Mouse (Mus musculus) heart, postnatal 0 days (tissue): ENCODE results near the gene Pcna.

ENCODE experiments used
- CTCF ChIP-seq: IDR thresholded peaks from 2 replicates; pipeline ENCODE4 v1.5.1; 2016; ENCODE audit warnings: antibody characterized with exemption, control low read depth, low read depth
- EP300 ChIP-seq: IDR thresholded peaks from 2 replicates; pipeline ENCODE4 v1.6.1; 2016; ENCODE audit warnings: antibody characterized with exemption, low read depth

DNA sequence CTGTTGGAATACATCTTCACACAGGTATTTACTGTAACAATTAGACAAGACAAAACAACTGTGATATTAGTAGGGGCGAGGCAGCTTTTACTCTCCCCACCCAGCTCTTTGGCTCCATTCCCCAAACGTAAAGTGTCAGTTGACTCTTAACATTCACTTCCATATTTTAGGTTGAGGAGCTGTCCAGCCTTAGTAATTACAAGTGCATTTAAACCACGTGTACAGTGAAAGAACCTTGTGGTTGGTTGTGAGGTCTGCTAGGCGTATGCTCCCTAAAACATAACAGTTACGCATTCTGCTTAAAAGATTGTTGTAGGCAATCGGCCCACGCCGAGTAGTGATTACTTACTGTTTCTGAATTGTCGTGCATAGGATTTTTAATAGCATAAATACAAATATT, 12.1 kb upstream of the Pcna start:
- TF ChIP-seq CTCF, result no peak
- no peak for TF ChIP-seq EP300
